Mouse (Mus musculus) liver, embryonic 13.5 days (tissue): ENCODE measurements at regions not wholly inside any gene's neighbourhood (a gene's known extent, or its start where the extent isn't known, plus 50 kb on each side); places are given as distances from the start of the nearest gene placed in this dataset.

Experiments
- ATAC-seq: fragments of 200-750 bp; cut with Nextera tagmentation; 2 replicates; pipeline ENCODE4 v1.8.0; 2017; ENCODE audit warnings: low read depth, mild to moderate bottlenecking, moderate number of reproducible peaks, moderate library complexity
- DNase-seq: peaks from one replicate; pipeline ENCODE4 v3.0.0; 2022
- H3K27ac ChIP-seq: fragments of 300-500 bp; sonication (generic); 2 replicates; pipeline ENCODE4 v1.5.1; 2015; ENCODE audit warnings: moderate library complexity, mild to moderate bottlenecking, inconsistent platforms
- H3K27me3 ChIP-seq: fragments of 300-500 bp; sonication (generic); 2 replicates; pipeline ENCODE4 v1.6.1; 2015; ENCODE audit warnings: mild to moderate bottlenecking, inconsistent platforms
- H3K36me3 ChIP-seq: fragments of 300-500 bp; sonication (generic); 2 replicates; pipeline ENCODE4 v1.6.1; 2015; ENCODE audit warnings: mild to moderate bottlenecking, inconsistent platforms
- H3K4me1 ChIP-seq: fragments of 300-500 bp; sonication (generic); replicated peaks from 2 replicates; pipeline ENCODE4 v1.6.1; 2015; ENCODE audit warnings: inconsistent platforms
- H3K4me2 ChIP-seq: fragments of 300-500 bp; sonication (generic); 2 replicates; pipeline ENCODE4 v1.6.1; 2015; ENCODE audit warnings: inconsistent platforms, mild to moderate bottlenecking, moderate library complexity
- H3K4me3 ChIP-seq: fragments of 300-500 bp; sonication (generic); replicated peaks from 2 replicates; pipeline ENCODE4 v1.5.1; 2015; ENCODE audit warnings: mild to moderate bottlenecking, inconsistent platforms
- H3K9ac ChIP-seq: fragments of 300-500 bp; sonication (generic); 2 replicates; pipeline ENCODE4 v1.6.1; 2015; ENCODE audit warnings: mild to moderate bottlenecking, inconsistent platforms
- H3K9me3 ChIP-seq: fragments of 300-500 bp; sonication (generic); replicated peaks from 2 replicates; pipeline ENCODE4 v1.6.1; 2016; ENCODE audit warnings: inconsistent platforms
- WGBS: fragments of 180-500 bp; shearing (Covaris S2); methylation state at CpG from one replicate; pipeline ENCODE4 v1.1.7; 2015; ENCODE audit not compliant: insufficient replicate concordance; 5-methylcytosine and 5-hydroxymethylcytosine counted together

DNA sequence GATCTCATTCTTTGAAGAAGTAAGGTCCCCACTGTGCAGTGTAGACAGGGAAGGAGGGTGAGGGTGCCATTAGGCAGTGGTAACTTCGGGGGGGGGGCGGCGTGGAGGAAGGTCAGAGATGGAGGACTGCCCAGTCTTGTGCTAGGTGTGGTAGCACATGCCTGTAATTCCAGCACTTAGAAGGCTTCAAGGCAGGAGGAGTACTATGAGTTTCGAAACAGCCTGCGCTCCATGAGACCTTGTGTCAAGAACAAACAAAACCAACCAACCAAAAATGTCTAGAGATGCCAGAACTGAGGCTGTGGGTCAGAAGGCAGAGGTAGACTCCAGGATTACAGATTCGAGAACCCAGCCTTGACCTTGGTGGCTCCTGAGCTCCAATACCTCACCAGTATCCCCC lies 130.8 kb downstream of the Pja1 start:
- H3K4me3 ChIP-seq = no peak overlapping the region

DNA sequence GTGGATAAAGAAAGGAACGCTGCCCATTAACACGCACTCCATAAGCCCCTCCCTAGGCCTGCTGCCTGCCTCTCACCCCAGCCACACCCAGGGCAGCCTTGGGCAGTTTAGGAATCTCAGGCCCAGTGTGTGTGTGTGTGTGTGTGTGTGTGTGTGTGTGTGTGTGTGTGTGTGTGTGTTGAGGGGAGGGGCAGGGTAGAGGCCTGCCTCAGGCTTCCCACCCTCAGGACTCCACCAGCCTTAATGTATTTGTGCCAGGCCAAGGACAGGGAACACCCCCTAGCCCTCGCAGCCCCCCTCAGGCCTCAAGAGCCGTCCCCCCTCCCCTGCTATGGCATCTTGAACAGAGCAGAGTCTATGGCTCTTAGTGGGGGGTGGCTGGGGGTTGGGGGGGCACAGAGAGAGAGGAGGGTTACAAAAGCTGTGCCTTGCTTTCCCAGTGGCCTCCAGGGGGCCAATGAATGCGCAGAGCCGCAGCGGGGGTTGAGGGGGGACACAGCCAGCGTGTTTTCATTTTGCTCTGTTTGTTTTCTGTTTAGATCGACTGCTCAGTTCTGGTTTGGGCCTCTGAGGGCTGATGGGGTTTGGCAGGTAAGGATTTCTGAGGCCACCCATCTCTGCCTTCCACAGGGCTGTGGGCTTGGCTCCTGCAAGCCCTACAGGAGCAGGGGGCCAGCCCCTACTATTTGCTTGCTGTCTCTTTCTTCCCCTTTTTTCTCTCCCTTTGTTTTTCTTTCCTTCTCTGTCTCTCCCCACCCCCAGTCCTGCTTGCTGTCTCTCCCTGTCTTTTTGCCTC lies 131.8 kb downstream of the Pja1 start:
- no peak overlapping the region for H3K9ac ChIP-seq
- no peaks in the 10 kb centered on the region for H3K36me3 ChIP-seq
- no peak overlapping the region for H3K27ac ChIP-seq
- no peaks in the 10 kb centered on the region for H3K9me3 ChIP-seq
- H3K4me1 ChIP-seq = no peaks in the 10 kb centered on the region; the same call in 1 of the 2 replicates
- H3K27me3 ChIP-seq = 0 out of 2 replicates have a peak, but pooled peaks cover 11% of the 10 kb centered on the region
- H3K4me2 ChIP-seq = no peak overlapping the region
- 51% methylated on average over 9 of the region's 9 CpGs for WGBS
- no peak for ATAC-seq
- no peak overlapping the region for H3K4me3 ChIP-seq
- no peak for DNase-seq

More for the DNA sequence above, 130.8 kb downstream of the Pja1 start:
- ATAC-seq (no peak), DNase-seq (no peak)
- Histone ChIP-seq H3K9ac (no peak overlapping the region), H3K27me3 (0 out of 2 replicates have a peak, but pooled peaks cover 11% of the 10 kb centered on the region), H3K36me3 (no peaks in the 10 kb centered on the region), H3K4me2 (no peak overlapping the region), H3K27ac (no peak overlapping the region), H3K9me3 (no peaks in the 10 kb centered on the region), H3K4me1 (no peaks in the 10 kb centered on the region; the same call in 1 of the 2 replicates)
- WGBS = 57% methylated on average over 6 of the region's 6 CpGs

DNA sequence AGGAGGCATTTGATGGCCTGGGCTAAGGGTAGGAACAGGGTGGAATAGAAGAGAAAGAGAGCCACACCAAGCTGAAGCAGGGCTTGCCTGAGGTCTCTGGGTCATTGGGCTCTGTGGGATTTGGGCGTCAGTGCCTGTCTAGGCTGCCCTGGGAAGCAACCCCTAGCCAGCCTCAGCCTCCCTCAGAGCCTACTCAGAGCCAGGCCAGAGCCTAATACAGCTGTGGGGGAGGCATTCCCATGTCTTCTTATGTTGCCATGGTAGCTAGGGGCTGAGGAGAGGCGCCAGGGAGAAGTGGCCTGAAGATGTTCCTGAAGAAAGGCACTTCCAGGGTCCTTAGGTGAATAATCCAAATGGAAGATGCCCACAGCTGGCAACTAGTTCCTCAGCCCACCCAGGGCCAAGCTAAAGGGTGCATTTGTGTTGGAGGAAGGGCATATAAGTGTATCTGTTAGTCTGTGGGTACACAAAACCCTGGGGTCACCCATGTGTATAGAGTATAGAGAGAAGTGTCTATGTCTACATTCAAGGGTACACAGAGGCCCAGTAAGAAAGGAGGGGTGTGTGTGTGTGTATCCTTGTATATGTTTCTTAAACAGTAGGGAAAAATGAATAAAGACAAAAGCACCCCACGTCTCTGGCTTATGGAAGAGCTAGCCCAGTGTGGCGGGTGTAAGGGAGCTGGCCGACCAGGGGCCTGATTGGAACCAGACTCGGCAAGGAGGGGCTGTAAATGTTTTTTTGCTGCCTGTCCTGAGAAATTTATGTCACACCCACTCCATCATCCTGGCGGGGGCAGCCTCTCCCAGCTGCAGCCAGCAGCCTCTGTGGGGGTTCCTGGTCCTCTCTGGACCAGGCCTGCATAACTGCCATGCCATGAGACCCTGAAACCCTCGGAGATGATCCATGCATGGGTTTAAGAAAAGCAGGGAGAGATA lies 134.2 kb downstream of the Pja1 start:
- Histone ChIP-seq H3K9me3 (no peaks in the 10 kb centered on the region), H3K27me3 (0 out of 2 replicates have a peak, but pooled peaks cover 11% of the 10 kb centered on the region), H3K36me3 (no peaks in the 10 kb centered on the region), H3K4me2 (no peak overlapping the region), H3K27ac (no peak overlapping the region), H3K9ac (no peak overlapping the region), H3K4me1 (no peaks in the 10 kb centered on the region; the same call in 1 of the 2 replicates), H3K4me3 (no peak overlapping the region)
- 54% methylated on average over 8 of the region's 8 CpGs for WGBS
- no peak for ATAC-seq
- no peak for DNase-seq

DNA sequence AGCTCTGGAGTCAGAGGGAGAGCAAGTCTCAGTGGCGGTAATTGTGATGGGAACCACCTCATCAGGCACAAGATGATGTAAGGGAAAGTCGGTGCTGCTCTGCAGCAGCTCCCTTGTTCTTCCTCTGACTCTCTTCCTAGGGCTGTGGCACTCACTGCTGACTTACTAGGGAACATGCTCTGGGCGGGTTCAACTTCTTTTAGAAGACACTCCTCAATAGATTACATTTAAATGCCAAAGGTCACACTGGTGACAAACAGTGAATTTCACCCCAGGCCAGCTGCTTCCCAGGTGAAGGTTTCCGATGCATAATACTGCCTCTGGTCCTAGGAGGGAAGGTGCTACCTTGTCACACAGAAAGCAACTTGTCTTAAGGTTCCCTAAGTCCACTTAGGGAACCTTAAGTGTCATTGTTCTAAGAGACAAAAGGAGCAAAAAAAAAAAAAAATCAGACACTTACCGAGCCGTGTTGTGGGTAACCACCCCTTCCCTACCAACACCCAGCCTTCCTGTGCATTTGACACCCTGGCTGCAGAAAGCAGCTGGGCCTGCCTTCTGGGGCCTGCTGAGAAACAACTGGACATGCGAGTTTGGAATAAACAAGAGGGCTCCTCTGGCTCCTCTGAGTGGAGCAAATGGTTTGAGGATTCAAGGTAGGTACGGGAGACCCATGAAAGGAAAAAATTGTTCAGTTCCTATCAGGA lies 135.0 kb downstream of the Pja1 start:
- Histone ChIP-seq H3K27me3 (peaks cover 11% of the 10 kb centered on the region; the same call in 1 of the 2 replicates), H3K4me1 (no peaks in the 10 kb centered on the region; the same call in 1 of the 2 replicates), H3K9me3 (no peaks in the 10 kb centered on the region), H3K36me3 (no peaks in the 10 kb centered on the region), H3K27ac (no peak overlapping the region), H3K4me3 (no peak overlapping the region), H3K4me2 (no peak overlapping the region), H3K9ac (no peak overlapping the region)
- DNase-seq (no peak), ATAC-seq (no peak)
- 39% methylated on average over 8 of the region's 8 CpGs for WGBS

DNA sequence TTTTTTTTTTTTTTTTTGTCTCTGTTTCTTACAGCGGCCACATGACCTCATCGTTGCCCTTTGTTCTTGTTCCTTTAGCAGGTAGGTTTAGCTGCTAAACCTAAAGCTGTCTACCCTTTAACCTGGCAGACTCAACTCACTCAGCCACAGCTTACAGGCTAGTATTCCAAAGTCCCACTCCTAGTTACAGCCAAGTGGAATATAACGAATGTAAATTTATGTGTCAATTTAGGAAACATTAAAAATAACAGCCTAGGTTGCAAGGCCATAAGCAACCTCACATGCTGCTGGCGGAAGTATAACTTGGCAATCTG lies 138.7 kb downstream of the Pja1 start:
- 56% methylated on average over 4 of the region's 4 CpGs for WGBS
- H3K27ac ChIP-seq = no peak overlapping the region
- no peak for DNase-seq

DNA sequence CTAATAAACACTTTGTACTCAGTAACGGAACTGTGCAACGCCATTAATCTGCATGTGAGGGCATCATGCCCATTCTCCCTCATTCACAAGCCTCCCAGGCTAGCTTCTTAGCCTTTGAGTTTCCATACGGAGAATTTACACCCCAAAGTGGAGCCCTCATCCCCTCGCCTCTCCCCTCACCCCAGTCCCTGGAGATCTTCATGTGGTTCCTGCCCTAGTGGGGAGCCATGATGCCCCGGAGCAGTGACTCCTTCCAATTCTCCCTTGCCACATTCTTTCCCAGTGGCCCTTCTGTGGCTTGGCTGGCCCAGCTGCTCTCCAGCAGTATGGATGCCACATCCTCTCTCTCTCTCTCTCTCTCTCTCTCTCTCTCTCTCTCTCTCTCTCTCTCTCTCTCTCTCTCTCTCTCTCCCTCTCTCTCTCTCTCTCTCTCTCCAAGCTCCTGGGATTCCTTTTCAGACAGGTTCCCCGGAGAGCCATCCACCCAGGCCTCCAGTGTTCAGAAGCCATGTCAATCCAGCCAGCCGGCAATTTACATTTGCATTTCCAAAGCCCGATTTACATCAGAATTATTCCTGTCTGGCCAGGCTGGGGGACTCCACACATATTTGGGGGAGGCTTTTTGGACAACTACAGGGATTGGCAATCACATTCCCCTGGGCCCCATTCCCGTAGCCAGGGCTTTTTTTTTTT lies 139.2 kb downstream of the Pja1 start:
- DNase-seq = no peak
- Histone ChIP-seq H3K4me1 (no peaks in the 10 kb centered on the region; the same call in 1 of the 2 replicates), H3K9ac (no peak overlapping the region), H3K4me3 (no peak overlapping the region), H3K36me3 (no peaks in the 10 kb centered on the region), H3K27ac (no peak overlapping the region), H3K9me3 (no peaks in the 10 kb centered on the region), H3K27me3 (peaks cover 5% of the 10 kb centered on the region; the same call in 1 of the 2 replicates), H3K4me2 (no peak overlapping the region)
- no peak for ATAC-seq
- WGBS = 45% methylated on average over 9 of the region's 9 CpGs

More for the DNA sequence above, 138.7 kb downstream of the Pja1 start:
- no peak for ATAC-seq
- Histone ChIP-seq H3K4me3 (no peak overlapping the region), H3K36me3 (no peaks in the 10 kb centered on the region), H3K27me3 (peaks cover 5% of the 10 kb centered on the region; the same call in 1 of the 2 replicates), H3K4me2 (no peak overlapping the region), H3K4me1 (no peaks in the 10 kb centered on the region; the same call in 1 of the 2 replicates), H3K9me3 (no peaks in the 10 kb centered on the region), H3K9ac (no peak overlapping the region)

DNA sequence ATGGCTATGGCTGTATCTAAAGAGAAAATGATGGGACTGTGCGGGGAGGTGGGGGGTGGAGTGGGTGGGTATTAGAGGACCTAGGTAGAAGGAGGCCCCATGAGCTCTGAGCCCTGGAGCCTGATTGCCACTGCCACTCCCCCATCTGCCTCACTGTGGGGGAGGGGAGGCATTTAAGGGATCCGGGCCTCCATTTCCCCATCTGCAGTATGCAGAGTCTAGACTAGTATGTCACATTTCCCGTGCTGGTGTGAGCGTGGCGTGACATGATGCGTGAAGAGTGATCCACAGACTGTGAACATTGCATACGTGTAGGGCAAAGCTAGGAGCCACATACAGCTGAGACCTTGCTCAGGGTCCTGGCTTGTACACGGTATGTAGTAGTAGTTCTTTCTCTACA lies 140.7 kb downstream of the Pja1 start:
- H3K27ac ChIP-seq = no peak overlapping the region
- no peak overlapping the region for H3K9ac ChIP-seq
- H3K4me3 ChIP-seq = no peak overlapping the region
- H3K36me3 ChIP-seq = no peaks in the 10 kb centered on the region
- H3K4me2 ChIP-seq = no peak overlapping the region
- DNase-seq (no peak), ATAC-seq (no peak)
- WGBS = 75% methylated on average over 8 of the region's 8 CpGs
- no peaks in the 10 kb centered on the region for H3K4me1 ChIP-seq
- no peaks in the 10 kb centered on the region; the same call in 1 of the 2 replicates for H3K27me3 ChIP-seq
- H3K9me3 ChIP-seq = no peaks in the 10 kb centered on the region

DNA sequence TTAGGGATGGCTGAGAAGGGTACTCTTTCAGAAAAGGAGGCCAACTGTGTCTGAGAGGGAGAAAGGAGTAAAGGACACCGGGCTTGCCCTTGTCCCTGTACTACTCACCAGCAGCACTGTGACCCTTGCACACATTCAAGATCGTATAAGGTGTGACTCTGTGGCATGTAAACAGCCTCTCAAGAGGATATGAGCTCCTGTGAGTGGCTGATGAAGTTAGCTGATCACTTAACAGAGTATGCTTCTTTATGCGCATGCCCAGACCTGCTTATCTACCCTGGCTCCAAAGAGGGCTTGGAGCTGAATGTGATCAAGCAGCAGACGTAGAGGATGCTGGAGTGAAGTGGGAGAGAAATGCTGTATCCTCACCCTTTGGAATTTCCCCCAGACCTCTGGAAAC lies 142.5 kb downstream of the Pja1 start:
- peaks cover 3% of the 10 kb centered on the region; the same call in 1 of the 2 replicates for H3K27me3 ChIP-seq
- H3K27ac ChIP-seq = no peak overlapping the region
- WGBS = 34% methylated on average over 4 of the region's 4 CpGs
- DNase-seq = no peak
- H3K9me3 ChIP-seq = no peaks in the 10 kb centered on the region
- ATAC-seq = no peak
- no peak overlapping the region for H3K4me2 ChIP-seq
- no peaks in the 10 kb centered on the region for H3K4me1 ChIP-seq
- no peak overlapping the region for H3K9ac ChIP-seq
- H3K36me3 ChIP-seq = no peaks in the 10 kb centered on the region
- no peak overlapping the region for H3K4me3 ChIP-seq

DNA sequence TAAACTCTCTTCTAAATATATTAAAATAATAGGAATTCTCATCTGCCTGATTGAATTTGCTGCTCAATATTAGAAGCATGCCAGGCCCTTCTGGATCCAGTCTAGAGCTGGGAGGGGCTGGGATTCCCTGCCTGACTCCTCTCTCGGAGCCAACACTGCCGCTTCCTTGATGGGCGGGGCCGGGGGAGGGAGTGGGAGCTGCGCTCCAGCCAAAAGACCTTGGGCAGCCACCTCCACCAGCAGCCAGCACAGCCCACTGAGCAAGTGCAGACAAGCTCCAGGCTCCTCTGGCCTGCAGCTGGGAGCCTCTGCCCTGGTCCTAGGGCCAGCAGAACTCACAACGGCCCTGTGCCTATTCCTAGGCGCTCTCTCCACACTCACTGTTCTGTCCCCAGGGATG lies 144.9 kb downstream of the Pja1 start:
- Histone ChIP-seq H3K4me2 (no peak overlapping the region), H3K27ac (no peak overlapping the region), H3K4me3 (no peak overlapping the region), H3K27me3 (peaks cover 7% of the 10 kb centered on the region; the same call in 1 of the 2 replicates), H3K9me3 (no peaks in the 10 kb centered on the region), H3K4me1 (no peaks in the 10 kb centered on the region), H3K9ac (no peak overlapping the region), H3K36me3 (no peaks in the 10 kb centered on the region)
- 65% methylated on average over 7 of the region's 7 CpGs for WGBS
- ATAC-seq (no peak), DNase-seq (no peak)

DNA sequence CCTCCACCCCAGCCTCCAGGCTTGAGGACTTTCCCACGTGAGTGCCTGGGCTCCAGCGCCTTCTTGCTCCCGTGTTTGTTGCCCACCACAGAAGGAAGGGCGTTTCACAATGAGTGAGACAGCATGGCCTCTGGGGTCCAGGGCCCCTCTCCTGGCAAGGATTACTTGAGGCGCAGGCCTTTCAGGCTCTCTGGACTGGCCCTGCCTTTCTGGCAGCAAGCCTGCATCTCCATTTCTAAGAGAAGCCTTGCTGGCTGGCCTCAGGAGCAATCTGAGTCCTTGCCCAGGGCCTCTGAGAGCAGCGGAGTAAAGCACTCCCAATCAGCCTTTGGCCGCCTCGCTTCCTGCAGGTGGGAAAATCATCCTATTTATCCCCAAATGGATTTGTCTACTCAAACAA lies 145.6 kb downstream of the Pja1 start:
- DNase-seq = no peak
- peaks cover 7% of the 10 kb centered on the region; the same call in 1 of the 2 replicates for H3K27me3 ChIP-seq
- H3K4me3 ChIP-seq = no peak overlapping the region
- H3K36me3 ChIP-seq = no peaks in the 10 kb centered on the region
- no peak overlapping the region for H3K9ac ChIP-seq
- WGBS = 65% methylated on average over 8 of the region's 8 CpGs
- ATAC-seq = no peak
- no peak overlapping the region; the same call in 1 of the 2 replicates for H3K27ac ChIP-seq
- no peaks in the 10 kb centered on the region for H3K9me3 ChIP-seq
- no peak overlapping the region for H3K4me2 ChIP-seq
- no peaks in the 10 kb centered on the region for H3K4me1 ChIP-seq
